Mouse (Mus musculus) cortical plate, adult 2 months (tissue): Measurements from ENCODE around the gene Epc2.

Experiments used
- CTCF ChIP-seq: fragments of 200-500 bp; IDR thresholded peaks from 2 replicates; pipeline ENCODE4 v1.5.1; 2011; ENCODE audit warnings: mild to moderate bottlenecking, control low read depth, low read length; ENCODE audit not compliant: insufficient read depth; ENCODE audit errors: extremely low read depth
- POLR2A ChIP-seq: fragments of 200-500 bp; IDR thresholded peaks from 2 replicates; pipeline ENCODE4 v1.6.1; 2011; ENCODE audit warnings: mild to moderate bottlenecking, low read length, control low read depth; ENCODE audit not compliant: insufficient read depth; ENCODE audit errors: extremely low read depth

- TF ChIP-seq POLR2A (no peak), CTCF (no peak)
Measured at GRCm38 (mm10) chr2:49471188-49471587, 19.9 kb downstream of the Epc2 start.
